Mouse (Mus musculus) adrenal gland, adult 18-20 months (tissue): ENCODE data around the gene Hyal2. TPM values are rescaled to one million over a fixed set of nuclear protein-coding genes. Genes with fewer than 3 reads are reported as not detected.

Experiments
- DNase-seq, 2 experiments: peaks; one replicate each; pipeline ENCODE4 v3.0.0; 2021 to 2022; ENCODE audit warnings: low spot score in 2 of 2
- total RNA-seq, 2 experiments: library from RNA; stranded (reverse); gene quantifications; 1 replicate in 1 of 2; 2 replicates in 1 of 2; pipeline ENCODE4 v1.2.3; 2021

Hyal2 gene
- total RNA-seq, 2 experiments from 2014 or later = 34.1 to 45.3 TPM

DNA sequence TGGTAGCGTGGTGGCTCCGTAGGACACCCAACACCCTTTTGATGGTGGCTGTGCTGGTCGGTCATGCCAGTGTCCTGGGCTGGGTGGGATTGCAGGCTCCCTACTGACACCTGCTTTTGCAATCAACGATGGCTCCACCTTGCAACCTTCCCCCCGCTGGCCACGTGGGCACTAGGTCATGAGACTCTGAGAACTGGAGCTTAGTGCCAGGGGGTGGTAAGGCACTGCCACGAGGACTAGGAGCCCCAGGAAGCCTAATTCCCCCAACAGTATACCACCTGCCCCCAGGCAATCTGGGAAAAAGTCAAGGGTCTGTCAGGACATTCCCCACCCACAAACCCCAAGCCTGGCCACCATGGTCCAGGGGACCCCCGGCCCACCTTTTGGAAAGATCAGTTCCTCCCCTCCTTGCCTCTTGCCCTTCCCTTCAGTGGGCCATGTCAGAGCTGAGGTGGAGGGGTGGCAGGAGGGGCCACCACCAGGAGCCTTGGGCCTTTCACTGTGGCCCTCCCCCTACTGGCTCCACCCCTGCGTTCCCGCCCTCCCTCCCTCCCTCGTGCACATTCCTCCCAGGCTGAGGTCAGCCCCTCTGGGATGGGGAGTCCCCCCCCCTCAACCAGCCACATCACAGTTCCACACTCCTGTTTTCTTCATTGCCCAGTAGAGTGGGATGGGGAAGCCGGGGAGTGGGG lies 41.1 kb downstream of the Hyal2 start, which contains the start of gene Sema3b:
Sema3b (minus strand) TSS at position 489 of the 692 bp plus-strand sequence.
- no peak for DNase-seq

DNA sequence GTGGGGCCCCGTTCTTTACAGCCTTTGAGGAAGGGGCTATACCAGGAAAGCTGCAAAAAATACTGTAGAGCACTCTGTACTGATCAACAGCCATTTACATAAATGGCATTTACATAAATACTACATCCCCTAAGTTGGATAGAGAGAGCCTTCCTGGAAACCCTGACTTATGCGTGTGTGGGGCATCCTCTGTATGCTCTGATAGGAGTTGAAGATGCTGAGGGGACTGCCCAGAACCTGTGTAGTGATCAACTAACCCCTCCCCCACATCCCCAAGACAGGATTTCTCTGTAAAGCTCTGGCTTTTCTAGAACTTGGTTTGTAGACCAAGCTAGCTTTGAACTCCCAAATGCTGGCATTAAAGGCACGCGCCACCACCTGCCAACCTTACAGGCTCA lies 41.7 kb downstream of the Hyal2 start:
- DNase-seq = no peak

DNA sequence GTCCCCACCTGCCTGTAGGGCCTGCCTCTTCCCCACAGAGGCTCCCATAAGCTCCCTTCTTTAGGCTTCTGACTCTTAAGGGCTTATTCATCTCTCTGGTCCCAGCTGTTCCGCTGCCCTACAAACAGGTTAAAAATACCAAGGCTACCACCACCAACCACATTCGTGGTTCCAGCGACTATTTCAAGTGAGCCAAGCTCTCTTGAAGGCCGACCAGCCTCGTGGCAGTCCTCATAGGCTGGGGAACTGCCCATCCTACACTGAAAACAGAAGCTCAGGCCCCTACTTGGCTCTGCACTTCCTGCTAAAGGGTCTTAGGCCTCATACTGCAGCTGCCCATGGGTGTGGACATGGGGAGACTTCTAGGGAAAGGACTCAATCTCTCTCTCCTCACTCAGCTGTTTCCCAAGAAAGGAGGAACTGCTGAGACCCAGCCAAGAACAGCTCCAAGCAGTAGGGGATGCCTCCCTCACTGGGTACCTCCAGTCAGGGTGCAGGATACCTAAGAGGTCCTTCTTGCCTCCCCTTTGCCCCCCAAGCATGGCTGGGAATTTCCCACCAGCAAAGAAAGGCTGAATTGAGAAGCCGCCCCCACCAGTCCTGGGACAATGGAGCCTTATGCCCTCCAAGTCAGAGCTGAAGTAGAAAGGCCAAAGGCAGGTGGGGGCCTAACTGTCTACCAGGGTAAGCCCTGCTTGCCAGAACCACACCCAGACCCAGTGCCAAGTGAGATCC lies 43.9 kb downstream of the Hyal2 start:
- no peak for DNase-seq

DNA sequence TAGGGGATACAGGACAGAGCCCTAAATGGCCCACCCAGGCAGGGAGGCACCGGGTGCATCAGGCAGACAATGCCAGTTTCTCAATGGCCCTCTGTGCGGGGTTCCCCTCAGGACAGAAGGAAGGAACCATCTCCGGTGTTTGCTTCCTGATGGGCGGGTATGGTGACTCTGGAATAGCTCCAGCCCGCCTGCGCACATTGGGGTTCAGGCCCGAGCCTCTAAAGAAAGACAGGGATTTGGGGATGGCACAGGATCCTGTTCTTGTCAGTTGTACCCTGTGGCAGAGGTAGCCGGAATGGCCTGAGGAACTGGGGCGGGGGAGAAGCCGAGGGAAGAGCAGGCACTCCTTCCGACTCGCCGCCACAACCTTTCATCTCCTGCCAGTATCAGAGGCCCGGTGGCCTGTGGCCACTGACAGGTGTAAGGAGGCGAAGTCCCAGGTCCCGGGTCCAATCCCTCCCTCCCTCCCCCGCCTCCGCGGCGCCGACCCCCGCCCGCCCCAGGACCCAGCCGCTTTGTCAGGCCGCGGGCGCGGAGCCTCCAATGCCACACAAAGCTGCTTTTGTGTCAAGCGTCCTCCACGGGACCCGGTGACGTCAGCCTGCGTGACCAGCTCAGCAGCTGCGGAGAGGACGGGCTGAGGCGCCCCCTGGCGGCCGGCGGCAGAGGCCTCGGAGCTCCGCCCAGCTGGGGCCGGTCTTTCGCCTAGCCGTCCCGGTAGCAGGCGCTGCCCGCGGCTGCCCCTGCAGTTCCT lies 44.6 kb downstream of the Hyal2 start:
- peak; percentile 100 for DNase-seq

DNA sequence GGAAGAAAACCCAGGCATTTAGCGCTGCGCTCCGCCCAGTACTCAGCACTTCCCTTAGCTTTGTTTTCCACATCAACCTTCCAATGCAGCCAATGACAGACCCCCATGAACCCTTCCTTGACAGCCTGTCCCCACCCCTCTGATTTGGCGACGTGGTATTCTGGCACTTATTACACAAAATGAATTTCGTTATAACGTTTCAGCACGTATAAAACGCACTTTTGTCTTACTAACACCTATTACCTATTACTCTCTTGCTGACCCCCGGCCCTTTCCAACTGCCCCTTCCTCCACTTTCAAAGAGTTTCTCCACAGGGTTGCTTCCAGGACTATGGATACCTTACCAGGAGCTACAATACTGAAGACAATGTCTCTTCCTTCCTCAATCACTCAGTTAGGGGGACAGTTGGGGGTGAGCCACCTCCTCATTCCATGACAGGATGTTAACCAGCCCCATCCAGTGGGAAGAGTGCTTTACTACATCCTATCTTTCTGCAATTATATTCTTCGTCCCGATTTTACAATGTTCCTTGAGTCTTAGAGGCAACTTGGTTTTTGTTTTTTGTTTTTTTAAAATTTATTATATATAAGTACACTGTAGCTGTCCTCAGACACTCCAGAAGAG lies 45.3 kb downstream of the Hyal2 start:
- no peak for DNase-seq

DNA sequence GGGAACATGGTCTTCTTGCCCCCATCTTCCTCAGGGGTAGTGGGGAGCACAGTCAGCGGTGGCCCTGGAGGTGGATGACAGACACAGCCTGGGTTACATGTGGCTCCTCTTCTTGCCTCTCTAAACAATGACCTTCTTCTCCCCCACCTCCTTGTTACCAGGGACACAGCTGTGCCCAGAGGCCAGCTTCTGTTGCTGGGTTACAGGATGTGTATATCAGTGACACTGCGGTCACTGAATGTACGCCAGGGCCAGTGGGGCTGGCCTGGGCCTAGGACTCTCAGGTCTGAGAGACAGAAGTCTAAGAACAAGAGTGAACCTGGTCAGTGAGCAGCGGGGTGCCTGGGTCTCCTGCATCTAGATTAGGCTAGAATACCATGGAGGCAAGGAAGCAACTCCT lies 47.3 kb downstream of the Hyal2 start:
- no peak for DNase-seq

DNA sequence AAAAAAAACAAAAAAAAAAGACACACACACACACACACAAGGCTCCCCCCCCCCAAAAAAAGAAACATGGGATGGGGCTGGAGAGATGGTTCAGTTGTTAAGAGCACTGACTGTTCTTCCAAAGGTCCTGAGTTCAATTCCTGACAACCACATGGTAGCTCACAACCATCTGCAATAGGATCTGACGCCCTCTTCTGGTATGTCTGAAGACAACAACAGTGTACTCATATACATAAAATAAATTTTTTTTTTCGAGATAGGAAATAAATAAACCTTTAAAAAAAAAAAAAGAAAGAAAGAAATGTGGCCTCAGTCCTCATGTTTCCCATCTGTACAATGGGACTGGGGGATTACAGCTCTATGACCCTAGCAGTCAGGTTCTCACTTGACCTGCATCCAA lies 49.7 kb downstream of the Hyal2 start:
- DNase-seq = no peak

DNA sequence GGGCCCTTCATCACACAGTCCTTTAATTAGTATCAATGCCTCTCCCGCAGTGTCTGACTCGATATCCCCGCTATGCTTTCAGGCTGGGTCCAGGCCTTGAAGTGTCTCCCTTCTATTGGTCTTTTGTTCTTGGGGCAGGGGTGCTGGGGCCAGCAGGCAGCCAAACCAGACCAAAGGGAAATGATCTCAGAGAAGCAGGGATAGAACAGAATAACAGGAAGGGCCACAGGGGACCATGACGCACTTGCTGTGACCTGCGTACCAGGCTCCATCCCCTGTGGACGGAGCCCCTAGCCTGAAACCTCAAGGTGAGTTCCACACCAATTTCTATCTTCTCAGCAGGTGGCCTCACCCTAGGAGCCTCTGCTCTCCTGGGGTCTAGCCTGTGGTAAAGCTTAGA lies 50.4 kb downstream of the Hyal2 start:
- DNase-seq = no peak

DNA sequence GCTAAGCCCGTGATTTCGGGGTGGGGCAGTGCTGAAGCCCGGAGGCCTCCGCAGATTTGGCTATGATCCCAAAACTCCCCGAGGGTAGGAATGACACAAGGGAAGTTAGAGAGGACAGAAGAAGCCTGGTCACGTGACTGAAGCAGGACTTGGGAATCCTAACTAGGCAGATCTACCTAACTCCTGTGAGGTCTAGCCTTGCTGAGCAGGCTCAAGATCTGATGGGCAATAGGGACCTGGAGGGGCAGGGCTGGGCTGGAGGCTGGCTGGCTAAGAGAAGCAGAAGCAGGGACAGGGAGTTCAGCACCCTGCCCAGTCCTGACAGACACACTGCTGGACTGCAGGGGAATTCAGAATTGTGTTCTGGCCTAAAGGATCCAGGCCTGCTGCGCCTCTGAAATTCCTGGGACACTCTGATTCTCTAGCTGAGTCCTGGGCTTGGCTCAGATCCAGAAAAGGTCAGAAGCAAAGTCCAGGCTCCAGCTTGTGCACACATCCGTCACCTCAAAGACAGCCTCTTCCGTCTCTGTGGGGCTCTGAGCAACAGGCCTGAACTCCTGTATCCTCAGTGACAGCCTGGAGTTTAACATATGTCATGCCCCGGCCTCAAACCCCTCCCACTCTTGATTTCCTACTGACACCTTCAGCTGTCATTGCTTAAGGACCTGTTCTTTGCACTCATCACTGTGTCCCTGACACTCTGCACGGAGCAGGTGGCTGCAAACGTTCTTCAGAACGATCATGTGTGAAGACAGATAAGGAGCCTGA lies 51.2 kb downstream of the Hyal2 start:
- no peak for DNase-seq

DNA sequence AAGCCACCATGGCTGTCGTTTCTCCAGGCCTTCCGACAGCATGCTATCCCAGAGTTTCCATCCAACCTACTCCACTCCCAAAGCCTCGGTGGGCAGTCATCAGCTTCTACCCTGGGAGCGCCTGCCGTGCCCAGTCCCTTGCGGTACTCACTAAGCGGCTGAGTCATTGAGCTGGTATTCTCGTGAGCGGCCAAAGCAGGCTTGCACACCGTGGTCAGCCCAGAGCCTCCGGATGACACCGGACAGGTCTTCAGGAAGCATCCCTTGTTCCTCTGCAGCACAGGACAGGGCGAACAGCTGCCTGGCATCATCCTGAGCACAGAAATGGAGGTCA lies 51.8 kb downstream of the Hyal2 start:
- DNase-seq = peak in 1 of 2 experiments; percentile 32

DNA sequence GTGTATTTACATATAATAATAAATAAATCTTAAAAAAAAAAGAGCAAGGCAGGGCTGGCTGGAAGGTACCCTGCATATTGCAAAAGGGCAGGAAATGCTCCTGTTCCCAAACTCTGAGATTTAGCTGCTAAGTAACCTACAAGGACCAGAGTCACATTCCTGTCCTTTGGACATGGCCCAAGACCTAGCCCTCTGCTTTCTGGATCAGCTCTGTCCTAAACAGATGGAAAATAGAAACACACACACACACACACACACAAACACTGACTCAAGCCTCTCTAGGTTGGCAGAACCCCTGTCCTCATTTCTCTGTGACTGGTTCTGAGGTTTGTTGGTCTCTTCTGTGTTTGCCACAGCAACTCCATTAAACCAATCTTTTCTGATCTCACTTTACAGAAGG lies 53.2 kb downstream of the Hyal2 start:
- DNase-seq = no peak

Other genes with a start within 250 kb of the Hyal2 start
- 10 to 100 TPM; 12.9 to 17.4 TPM for gene Hemk1, start 229.6 kb upstream of the Hyal2 start, total RNA-seq
- gene 6430571L13Rik, start 227.3 kb upstream of the Hyal2 start, total RNA-seq = 1 to 10 TPM in 1 of 2 experiments, under 1 TPM in 1; 0.30 to 1.3 TPM
- 1 to 10 TPM; 5.8 to 6.9 TPM for gene Cacna2d2, start 168.3 kb upstream of the Hyal2 start, total RNA-seq
- gene Tmem115, start 34.0 kb upstream of the Hyal2 start, total RNA-seq = 10 to 100 TPM; 40.0 to 49.5 TPM
- 10 to 100 TPM; 12.8 to 20.2 TPM for gene Cyb561d2, start 25.8 kb upstream of the Hyal2 start, total RNA-seq
- gene Nprl2, start 25.7 kb upstream of the Hyal2 start, total RNA-seq = 10 to 100 TPM; 25.8 to 30.9 TPM
- 1 to 10 TPM; 1.0 to 1.1 TPM for gene Zmynd10, start 20.6 kb upstream of the Hyal2 start, total RNA-seq
- gene Rassf1, start 16.4 kb upstream of the Hyal2 start, total RNA-seq = 10 to 100 TPM; 16.4 to 24.2 TPM
- 10 to 100 TPM; 53.9 to 54.3 TPM for gene Tusc2, start 4.7 kb upstream of the Hyal2 start, total RNA-seq
- gene Hyal1, start 9.0 kb downstream of the Hyal2 start, total RNA-seq = 10 to 100 TPM in 1 of 2 experiments, 1 to 10 TPM in 1; 9.2 to 15.7 TPM
- 10 to 100 TPM; 13.3 to 16.5 TPM for gene Naa80, start 10.9 kb downstream of the Hyal2 start, total RNA-seq
- 1 to 10 TPM; 1.4 to 1.7 TPM for gene Hyal3, start 12.9 kb downstream of the Hyal2 start, total RNA-seq
- 10 to 100 TPM; 38.0 to 41.1 TPM for gene Ifrd2, start 19.7 kb downstream of the Hyal2 start, total RNA-seq
- 1 to 10 TPM; 5.1 to 6.3 TPM for gene Sema3b, start 41.3 kb downstream of the Hyal2 start, total RNA-seq
- 100 to 1,000 TPM; 238 to 263 TPM for gene Gnai2, start 67.4 kb downstream of the Hyal2 start, total RNA-seq
- gene Slc38a3, start 101.6 kb downstream of the Hyal2 start, total RNA-seq = under 1 TPM; 0.33 to 0.64 TPM
- under 1 TPM; 0.22 to 0.56 TPM for gene Gnat1, start 111.8 kb downstream of the Hyal2 start, total RNA-seq
- gene Sema3f, start 142.5 kb downstream of the Hyal2 start, total RNA-seq = 10 to 100 TPM; 30.2 to 34.1 TPM
- 100 to 1,000 TPM; 115 to 118 TPM for gene Rbm5, start 203.1 kb downstream of the Hyal2 start, total RNA-seq